Mouse (Mus musculus) large intestine, adult 2 months (tissue): ENCODE data around the gene Pfkfb1. TPM values are rescaled to one million over a fixed set of nuclear protein-coding genes. Genes with fewer than 3 reads are reported as not detected.

ENCODE experiments used
- DNase-seq: peaks from one replicate; pipeline ENCODE4 v3.0.0-alpha.2; 2012; ENCODE audit warnings: low read depth, low spot score
- WGBS: fragments of 180-500 bp; shearing (Covaris S2); methylation state at CpG from one replicate; pipeline ENCODE4 v1.1.7; 2018; 5-methylcytosine and 5-hydroxymethylcytosine counted together
- polyA plus RNA-seq: library from polyadenylated mRNA; depleted of rRNA; stranded (reverse); fragments of >200 nt; gene quantifications from 2 replicates; pipeline ENCODE4 v1.2.3, GENCODE M21; 2012; rRNA removed

The Pfkfb1 gene
- 3.6 and 4.1 TPM in 2 replicates for polyA plus RNA-seq

DNA sequence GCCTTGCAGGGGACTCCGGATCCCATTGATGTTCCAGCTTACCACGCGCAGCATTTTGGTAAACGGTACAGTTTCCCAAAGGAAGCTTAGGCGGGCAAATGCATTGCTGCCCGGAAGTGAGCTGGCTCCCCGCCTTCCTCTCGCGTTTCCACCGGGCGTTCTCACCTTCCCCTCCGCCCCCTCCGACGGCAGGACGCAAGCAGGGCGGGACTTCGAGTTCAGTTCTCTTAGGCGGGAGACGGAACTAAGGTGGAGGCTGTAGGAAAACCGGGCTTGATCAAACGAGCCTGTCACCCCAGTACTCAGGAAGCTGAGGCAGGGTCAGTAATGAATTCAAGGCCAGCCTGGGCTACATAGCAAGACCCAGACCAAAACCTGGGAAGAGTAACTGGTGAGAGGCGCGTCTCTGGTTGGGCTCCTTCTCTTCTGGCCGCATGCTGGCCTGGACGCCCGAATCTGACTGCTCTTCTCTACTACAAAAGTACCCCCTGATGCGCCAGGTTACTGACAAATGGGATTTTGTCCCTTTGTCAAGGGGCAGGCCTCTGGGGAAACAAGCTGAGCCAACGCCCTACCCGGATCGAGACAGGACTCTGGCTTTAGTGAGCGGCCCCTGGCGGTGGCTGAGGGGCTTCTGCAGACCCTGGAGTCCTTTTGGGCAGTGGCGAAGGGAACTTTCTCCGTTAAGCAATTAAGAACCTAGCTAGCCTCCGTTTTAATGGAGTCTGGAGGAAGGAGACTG is at the start of gene Pfkfb1:
Pfkfb1 (plus strand) TSS at position 207 of the 742 bp plus-strand sequence.
- 18% methylated on average over 35 of the region's 35 CpGs for WGBS
- DNase-seq, result peak; percentile 37

DNA sequence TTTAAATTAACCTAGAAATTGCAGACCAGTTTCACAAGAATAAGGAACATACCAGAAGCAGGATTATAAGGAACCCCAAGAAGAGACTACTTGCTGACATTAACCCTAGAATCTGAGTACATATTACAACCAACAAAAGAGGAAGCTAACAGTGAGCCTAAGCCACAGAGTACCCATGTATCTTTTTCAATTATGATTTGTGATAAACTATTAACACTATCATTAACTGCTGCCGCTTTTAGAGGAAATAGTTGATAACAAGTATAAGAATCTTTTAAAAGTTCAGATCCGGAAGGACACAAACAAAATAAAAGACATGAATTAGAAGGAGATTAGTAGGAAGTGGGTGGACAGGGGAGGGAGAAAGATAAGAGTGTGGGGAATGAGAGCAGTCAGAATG is 47.9 kb upstream of the Pfkfb1 start:
- 92% methylated on average over 2 of the region's 2 CpGs for WGBS
- no peak for DNase-seq

GRCm38 (mm10) chrX:150541684-150542083 is 46.3 kb upstream of the Pfkfb1 start:
- no peak for DNase-seq

DNA sequence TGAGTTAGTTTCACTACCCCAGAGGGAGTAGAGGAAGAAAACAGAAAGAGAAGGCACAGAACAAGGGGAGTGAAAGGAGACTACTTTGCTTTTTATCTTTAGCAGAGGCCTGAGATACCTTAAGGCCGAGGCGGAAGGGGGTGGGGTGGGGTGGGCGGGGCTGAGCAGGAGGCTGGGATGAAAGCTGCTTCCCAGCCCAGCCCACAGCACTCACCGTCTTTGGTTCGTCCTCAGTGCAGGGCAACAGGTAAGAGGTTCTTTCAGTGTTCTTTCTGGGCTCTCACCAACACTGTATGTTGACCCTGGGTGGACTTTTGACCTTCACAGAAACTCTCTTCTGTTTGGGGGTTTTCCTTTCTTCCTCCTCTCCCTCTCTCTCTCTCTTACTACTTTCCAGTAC is 40.8 kb upstream of the Pfkfb1 start, which contains the start of gene Alas2:
Alas2 (plus strand) TSS at position 137 of the 400 bp plus-strand sequence.
- no peak for DNase-seq
- WGBS, result 43% methylated on average over 5 of the region's 5 CpGs

- DNase-seq, result no peak
- WGBS, result 90% methylated on average over 3 of the region's 3 CpGs
These were observed 38.4 kb upstream of the Pfkfb1 start for GRCm38 (mm10) chrX:150549639-150550038.

GRCm38 (mm10) chrX:150551986-150552385 is 36.0 kb upstream of the Pfkfb1 start:
- no peak for DNase-seq
- 92% methylated on average over 2 of the region's 2 CpGs for WGBS

DNA sequence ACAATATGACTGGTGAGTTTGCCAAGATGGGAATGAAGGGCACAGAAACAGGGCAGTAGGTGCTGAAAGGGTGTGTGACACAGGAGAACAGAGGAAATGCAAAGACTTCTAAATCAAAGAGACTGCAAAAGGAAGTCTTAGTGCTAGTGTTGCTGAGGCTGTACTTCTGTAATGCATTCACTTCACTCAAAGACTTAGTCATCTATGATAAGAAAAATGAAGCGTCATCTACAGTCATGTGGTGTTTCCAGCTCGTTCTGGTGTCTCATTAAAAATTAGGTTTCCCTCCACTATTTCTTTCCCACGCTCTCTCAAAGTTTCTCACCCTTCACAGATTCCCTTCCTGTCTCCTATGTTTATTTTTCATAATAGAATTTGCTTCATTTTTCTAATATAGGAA is 34.0 kb upstream of the Pfkfb1 start:
- WGBS, result 88% methylated on average over 3 of the region's 3 CpGs
- no peak for DNase-seq

- WGBS, result 88% methylated on average over 12 of the region's 12 CpGs
- DNase-seq, result no peak
These were observed 23.2 kb upstream of the Pfkfb1 start for GRCm38 (mm10) chrX:150564644-150565357.

DNA sequence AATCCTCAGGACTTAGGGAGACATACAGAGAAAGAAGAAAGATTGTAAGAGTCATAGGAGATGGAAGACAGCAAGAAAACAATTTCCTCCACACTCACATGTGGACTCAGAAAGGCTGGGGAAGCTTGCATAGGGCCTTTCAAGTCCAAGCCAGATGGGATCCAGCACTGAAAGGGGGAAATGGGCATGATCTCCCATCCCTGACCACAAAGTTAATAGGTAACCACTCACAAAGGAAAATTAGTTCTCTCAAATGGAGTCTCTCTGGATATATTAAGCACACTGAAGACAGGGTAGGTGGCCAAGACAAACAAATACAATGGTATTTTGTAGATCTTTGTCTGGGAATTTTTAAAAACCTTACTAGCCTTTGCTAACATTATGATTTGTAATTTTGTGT is 6.1 kb upstream of the Pfkfb1 start:
- no peak for DNase-seq

GRCm38 (mm10) chrX:150585116-150585515 is 2.9 kb upstream of the Pfkfb1 start:
- whole genome bisulfite sequencing, result 83% methylated on average over 8 of the region's 8 CpGs
- no peak for DNase-seq

GRCm38 (mm10) chrX:150589696-150590095 is 1.7 kb downstream of the Pfkfb1 start, which contains the start of gene Apex2:
Apex2 (minus strand) TSS chrX:150589868.
- 80% methylated on average over 5 of the region's 5 CpGs for WGBS
- DNase-seq, result no peak

DNA sequence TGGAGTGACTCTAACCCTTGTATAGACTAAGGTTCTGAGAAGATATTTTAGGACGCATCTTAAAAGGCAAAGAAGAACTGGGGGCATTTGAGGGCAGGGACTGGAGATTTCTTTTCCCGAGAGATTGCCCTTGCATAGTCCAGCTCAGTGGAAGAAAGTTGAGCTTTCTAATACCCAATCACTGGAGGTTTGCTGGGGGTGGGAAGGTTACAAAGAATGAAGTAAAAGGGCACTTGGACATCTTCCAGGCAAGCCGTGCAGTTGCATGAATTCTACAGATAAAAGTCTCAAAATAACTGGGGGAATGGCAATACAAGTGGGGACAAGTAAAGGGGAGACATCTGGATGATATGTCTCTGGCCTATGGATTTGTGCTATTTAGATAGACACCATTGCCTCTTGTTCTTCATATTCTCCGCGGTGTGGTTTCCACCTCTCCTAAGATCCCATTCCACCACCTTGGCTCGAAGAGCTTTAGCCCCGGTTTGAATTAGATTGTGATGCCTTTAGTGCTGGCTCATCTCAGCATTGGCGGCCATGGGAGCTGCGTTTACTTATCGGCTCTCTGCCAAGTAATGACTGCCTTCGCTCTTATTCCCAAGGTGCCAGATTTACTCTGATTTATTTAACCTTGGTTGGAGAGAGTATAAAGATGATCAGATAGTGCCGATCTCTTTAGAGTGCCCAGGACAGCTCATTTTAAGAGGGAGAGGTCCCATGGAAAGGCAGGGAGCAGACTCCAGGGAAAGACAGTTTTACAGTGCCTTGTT is 5.4 kb downstream of the Pfkfb1 start:
- no peak for DNase-seq
- WGBS, result 68% methylated on average over 12 of the region's 12 CpGs

- WGBS, result 68% methylated on average over 3 of the region's 3 CpGs
- DNase-seq, result no peak
These were observed 6.1 kb downstream of the Pfkfb1 start for GRCm38 (mm10) chrX:150594176-150594575.

DNA sequence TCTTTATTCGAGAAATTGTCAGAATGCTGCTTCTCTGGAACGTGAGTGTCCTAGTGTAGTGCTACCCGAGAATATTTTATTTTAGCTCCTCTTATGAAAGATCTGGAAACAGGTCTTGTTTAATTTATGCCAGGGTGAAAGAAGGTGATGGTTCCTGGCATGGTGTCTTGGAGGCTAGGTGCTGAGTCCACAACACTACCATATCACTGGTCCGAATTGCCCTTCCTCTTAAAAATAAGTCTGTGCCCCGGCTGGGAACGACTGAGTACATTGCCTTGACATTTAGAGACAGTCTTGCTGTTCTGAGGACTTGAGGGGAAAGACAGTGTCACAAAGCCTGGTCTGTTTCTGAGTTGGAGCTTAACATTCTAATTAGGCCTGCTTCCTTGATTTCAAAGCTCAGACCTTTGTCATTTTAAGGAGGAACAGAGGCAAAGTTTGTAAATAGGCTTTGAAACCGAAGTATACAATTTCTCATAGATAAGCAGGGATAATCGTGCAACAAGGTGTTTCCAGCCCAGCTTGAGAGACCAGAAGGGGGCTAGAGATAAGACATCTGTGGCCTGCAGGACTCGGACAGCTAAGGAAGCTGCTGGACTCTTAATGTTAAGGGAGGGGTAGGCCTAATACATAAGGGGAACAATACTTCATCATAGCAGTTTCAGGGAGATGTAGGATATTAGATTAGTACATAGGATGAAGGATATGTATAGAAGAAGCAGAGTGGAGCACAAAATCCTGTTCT is 7.2 kb downstream of the Pfkfb1 start:
- WGBS, result 79% methylated on average over 9 of the region's 9 CpGs

GRCm38 (mm10) chrX:150598882-150599281 is 10.9 kb downstream of the Pfkfb1 start:
- DNase-seq, result no peak
- WGBS, result 84% methylated on average over 2 of the region's 2 CpGs

More for the DNA sequence above, 7.2 kb downstream of the Pfkfb1 start:
- no peak for DNase-seq

GRCm38 (mm10) chrX:150636421-150636820 is 48.4 kb downstream of the Pfkfb1 start:
- WGBS, result 60% methylated on average over 1 of the region's 1 CpGs
- no peak for DNase-seq

DNA sequence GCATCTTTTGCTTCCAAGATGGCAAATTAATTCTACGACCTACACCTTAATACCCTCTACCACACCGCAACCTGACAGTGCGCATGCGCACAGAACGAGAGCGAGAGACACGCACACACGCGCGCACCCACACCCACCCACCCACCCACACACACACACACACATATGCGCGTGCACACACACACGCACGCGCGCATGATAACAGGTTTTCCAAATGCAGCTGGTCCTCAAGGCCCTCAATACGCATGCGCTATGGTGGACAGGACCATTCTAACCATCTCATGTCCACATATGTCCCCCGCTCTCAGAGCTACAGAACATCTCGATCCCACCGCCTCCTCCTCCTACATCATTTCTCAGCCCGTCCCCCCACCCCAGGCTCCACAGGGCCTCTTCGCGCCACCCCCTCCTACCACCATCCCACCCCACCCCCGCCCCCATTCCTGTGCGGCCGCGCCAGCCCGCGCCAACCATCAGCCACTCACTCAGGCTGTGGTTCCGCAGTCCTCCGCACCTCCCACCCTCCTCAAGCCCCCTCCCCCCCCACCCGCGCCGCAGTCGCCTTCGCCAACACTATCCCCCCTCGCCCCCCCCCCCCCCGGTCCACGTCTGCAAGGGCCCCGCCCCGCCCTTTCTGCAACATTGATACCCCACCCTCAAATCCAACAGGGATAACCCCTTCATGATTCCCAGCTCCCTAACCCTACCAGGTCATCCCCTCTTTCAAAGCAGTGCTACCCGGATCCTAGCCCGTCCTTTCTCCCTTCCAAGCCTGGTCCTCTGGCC is 68.3 kb downstream of the Pfkfb1 start:
- 42% methylated on average over 27 of the region's 44 CpGs for WGBS

DNA sequence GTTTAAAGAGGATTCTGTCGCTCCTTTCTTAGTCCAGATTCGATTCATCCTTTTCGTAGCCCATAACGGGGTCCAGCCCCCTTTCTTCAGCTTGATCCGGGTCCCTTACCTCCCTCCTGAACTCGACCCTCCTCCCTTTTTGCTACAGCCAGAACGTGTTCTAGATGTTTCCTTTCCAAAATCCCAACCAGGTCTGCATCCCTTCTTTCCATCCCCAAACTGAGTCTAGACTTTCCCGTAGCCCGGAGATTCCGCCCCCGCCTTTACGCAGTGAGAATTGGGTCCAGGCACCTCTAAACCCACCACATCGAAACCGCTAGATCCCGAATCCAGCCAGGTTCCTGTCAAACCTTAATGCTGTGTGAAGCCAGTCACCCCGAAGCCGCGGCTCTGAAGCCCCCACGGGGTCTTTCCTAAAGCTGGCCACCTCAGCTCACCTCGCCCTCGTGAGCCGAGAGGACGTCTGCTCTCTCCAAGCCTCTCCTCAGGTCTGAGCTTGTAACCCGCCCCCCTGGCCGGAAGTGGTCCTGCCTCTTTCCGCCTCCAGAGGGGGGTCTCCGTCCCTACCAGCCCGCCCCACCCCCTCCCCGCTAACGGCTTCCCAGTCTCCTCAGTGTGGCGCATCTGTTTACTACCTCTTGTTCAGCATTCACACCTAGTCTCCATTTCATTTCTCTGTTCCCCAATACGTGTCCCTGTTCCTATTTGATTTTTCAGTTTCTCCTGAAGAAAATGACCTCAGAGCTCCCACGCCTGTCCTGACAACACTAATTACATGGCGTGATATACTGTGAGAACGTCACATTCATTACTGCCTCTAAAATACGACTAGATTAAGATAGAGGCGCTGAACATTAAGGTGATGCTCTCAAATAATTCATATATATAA is 69.1 kb downstream of the Pfkfb1 start, which contains the start of gene Tro:
Tro (minus strand) TSS at position 676 of the 889 bp plus-strand sequence.
- WGBS, result 23% methylated on average over 37 of the region's 37 CpGs
- no peak for DNase-seq

More for the DNA sequence above, 68.3 kb downstream of the Pfkfb1 start:
- DNase-seq, result no peak
